Mouse (Mus musculus) T-helper 2 cell (primary cell): ENCODE measurements around the gene Dcps.

Source experiments
- in situ Hi-C: fragments of 300-600 bp; cut with MboI, MseI; formaldehyde crosslinking; loops from one replicate; pipeline ENCODE4 v1.15.1; 2025; ENCODE audit warnings: high pct_unique_total_duplicates

The Dcps gene

GRCm38 (mm10) chr9:35135575-35135974 is 40.3 kb downstream of the Dcps start:
- in situ Hi-C loops, result no loop called here

- in situ Hi-C loops, result no loop called here
These were observed 44.0 kb downstream of the Dcps start for GRCm38 (mm10) chr9:35131637-35132397.

GRCm38 (mm10) chr9:35128995-35129418 is 46.9 kb downstream of the Dcps start:
- in situ Hi-C loops, result no loop called here

- in situ Hi-C loops, result no loop called here
These were observed 47.3 kb downstream of the Dcps start for GRCm38 (mm10) chr9:35128564-35128963.

GRCm38 (mm10) chr9:35127561-35127960 is 48.3 kb downstream of the Dcps start:
- in situ Hi-C loops, result no loop called here

- in situ Hi-C loops, result no loop called here
These were observed 48.7 kb downstream of the Dcps start for GRCm38 (mm10) chr9:35127147-35127546.

GRCm38 (mm10) chr9:35124678-35124955 is 51.2 kb downstream of the Dcps start:
- in situ Hi-C loops, result no loop called here

GRCm38 (mm10) chr9:35123804-35124677 is 51.8 kb downstream of the Dcps start:
- in situ Hi-C loops, result no loop called here

GRCm38 (mm10) chr9:35123456-35123803 is 52.4 kb downstream of the Dcps start:
- in situ Hi-C loops, result no loop called here

- in situ Hi-C loops, result no loop called here
These were observed 53.2 kb downstream of the Dcps start for GRCm38 (mm10) chr9:35122551-35123266.

- in situ Hi-C loops, result loop anchor here (5.0 kb wide), 1 partner anchor 93 kb away; the partner anchor contains the start of gene Foxred1
These were observed 56.7 kb downstream of the Dcps start, which contains the start of gene St3gal4 for GRCm38 (mm10) chr9:35119168-35119567. St3gal4 (minus strand) TSS chr9:35119268.

- in situ Hi-C loops, result loop anchor here (5.0 kb wide), 1 partner anchor 94 kb away; the partner anchor contains the start of gene Foxred1
These were observed 57.3 kb downstream of the Dcps start for GRCm38 (mm10) chr9:35118563-35118962.

- in situ Hi-C loops, result loop anchor here (5.0 kb wide), 1 partner anchor 95 kb away; the partner anchor contains the start of gene Foxred1
These were observed 58.2 kb downstream of the Dcps start for GRCm38 (mm10) chr9:35117384-35118295.

GRCm38 (mm10) chr9:35116391-35117381 is 59.2 kb downstream of the Dcps start:
- in situ Hi-C loops, result loop anchor here (5.0 kb wide), 1 partner anchor 96 kb away; the partner anchor contains the start of gene Foxred1

GRCm38 (mm10) chr9:35115804-35116203 is 60.1 kb downstream of the Dcps start:
- in situ Hi-C loops, result loop anchor here (5.0 kb wide), 1 partner anchor 96 kb away; the partner anchor contains the start of gene Foxred1

- in situ Hi-C loops, result loop anchor here (5.0 kb wide), 1 partner anchor 97 kb away; the partner anchor contains the start of gene Foxred1
These were observed 60.6 kb downstream of the Dcps start for GRCm38 (mm10) chr9:35115299-35115698.

GRCm38 (mm10) chr9:35114234-35114633 is 61.6 kb downstream of the Dcps start:
- in situ Hi-C loops, result no loop called here

GRCm38 (mm10) chr9:35111941-35112595 is 63.8 kb downstream of the Dcps start:
- in situ Hi-C loops, result no loop called here

GRCm38 (mm10) chr9:35111446-35111845 is 64.4 kb downstream of the Dcps start:
- in situ Hi-C loops, result no loop called here
